Mouse (Mus musculus): ENCODE measurements at regions not wholly inside any gene's neighbourhood (a gene's known extent, or its start where the extent isn't known, plus 50 kb on each side); places are given as distances from the start of the nearest gene placed in this dataset.

- TF ChIP-seq ZC3H11A (IDR thresholded peaks at IDR 0.05; ENCODE audit: borderline replicate concordance, low read depth, low read length): no peak
- no peak for TF ChIP-seq HCFC1 (IDR thresholded peaks at IDR 0.05; ENCODE audit: borderline replicate concordance, insufficient read depth, low read length)
- TF ChIP-seq MAFK (IDR thresholded peaks at IDR 0.05; ENCODE audit: insufficient read depth, low read depth, low read length): no peak
- TF ChIP-seq ZNF384 (IDR thresholded peaks at IDR 0.05; ENCODE audit: low read depth, low read length): no peak
Measured at GRCm38 (mm10) chr9:116427278-116427677, 252.1 kb upstream of the Tgfbr2 start.
